Mouse (Mus musculus) small intestine, adult 2 months (tissue): Measurements from ENCODE around the gene Ppp1r26. TPM values are rescaled to one million over a fixed set of nuclear protein-coding genes. Genes with fewer than 3 reads are reported as not detected.

Experiments
- H3K27ac ChIP-seq: fragments of 200-500 bp; 2 replicates; pipeline ENCODE4 v1.5.1; 2012; ENCODE audit warnings: low read depth, low read length, control low read depth, inconsistent platforms; ENCODE audit not compliant: insufficient read depth
- H3K27me3 ChIP-seq: fragments of 200-500 bp; 2 replicates; pipeline ENCODE4 v1.6.1; 2012; ENCODE audit warnings: mild to moderate bottlenecking, moderate library complexity, low read length, inconsistent platforms; ENCODE audit not compliant: control insufficient read depth, insufficient read depth
- H3K36me3 ChIP-seq: fragments of 200-500 bp; 2 replicates; pipeline ENCODE4 v1.6.1; 2012; ENCODE audit warnings: mild to moderate bottlenecking, low read length, control low read depth, inconsistent platforms; ENCODE audit not compliant: control insufficient read depth, insufficient read depth
- H3K4me1 ChIP-seq: fragments of 200-500 bp; 2 replicates; pipeline ENCODE4 v1.6.1; 2012; ENCODE audit warnings: low read length, inconsistent platforms, mixed read lengths; ENCODE audit not compliant: control insufficient read depth, insufficient read depth, insufficient read length
- H3K4me3 ChIP-seq: fragments of 200-500 bp; 2 replicates; pipeline ENCODE4 v1.5.1; 2012; ENCODE audit warnings: low read depth, mild to moderate bottlenecking, control low read depth, inconsistent platforms, low read length, moderate library complexity
- CTCF ChIP-seq: fragments of 200-500 bp; IDR thresholded peaks from 2 replicates; pipeline ENCODE4 v1.5.1; 2012; ENCODE audit warnings: low read depth, mild to moderate bottlenecking, control low read depth, inconsistent platforms, low read length, moderate library complexity, mixed read lengths; ENCODE audit not compliant: insufficient replicate concordance, insufficient read length; ENCODE audit errors: extremely low read depth
- POLR2A ChIP-seq: fragments of 200-500 bp; IDR thresholded peaks from 2 replicates; pipeline ENCODE4 v1.6.1; 2012; ENCODE audit warnings: low read depth, mild to moderate bottlenecking, control low read depth, inconsistent platforms, low read length, moderate library complexity
- WGBS: fragments of 180-500 bp; shearing (Covaris S2); methylation state at CpG from one replicate; pipeline ENCODE4 v1.1.7; 2018; 5-methylcytosine and 5-hydroxymethylcytosine counted together
- polyA plus RNA-seq: library from polyadenylated mRNA; depleted of rRNA; stranded (reverse); fragments of >200 nt; gene quantifications from 2 replicates; pipeline ENCODE4 v1.2.3, GENCODE M21; 2012

Ppp1r26 gene
- polyA plus RNA-seq, 1 experiment, result 0.80 TPM

GRCm38 (mm10) chr2:28445082-28445481, 1.5 kb upstream of the Ppp1r26 start:
- Histone ChIP-seq H3K4me1 (peaks cover 7% of the 10 kb centered on the region; the same call in 1 of the 2 replicates), H3K27me3 (peaks cover 13% of the 10 kb centered on the region), H3K4me3 (no peak overlapping the region), H3K27ac (no peak overlapping the region), H3K36me3 (no peaks in the 10 kb centered on the region)
- TF ChIP-seq POLR2A (no peak), CTCF (no peak)
- 84% methylated on average over 4 of the region's 4 CpGs for WGBS

- Histone ChIP-seq H3K4me3 (peak overlapping the region; percentile 90), H3K27ac (no peak overlapping the region), H3K4me1 (peaks cover 7% of the 10 kb centered on the region; the same call in 1 of the 2 replicates), H3K27me3 (peaks cover 13% of the 10 kb centered on the region), H3K36me3 (no peaks in the 10 kb centered on the region)
- WGBS, result 8% methylated on average over 5 of the region's 5 CpGs
- TF ChIP-seq POLR2A (no peak), CTCF (no peak)
Observed at GRCm38 (mm10) chr2:28446181-28446514, 452 bp upstream of the Ppp1r26 start.

DNA sequence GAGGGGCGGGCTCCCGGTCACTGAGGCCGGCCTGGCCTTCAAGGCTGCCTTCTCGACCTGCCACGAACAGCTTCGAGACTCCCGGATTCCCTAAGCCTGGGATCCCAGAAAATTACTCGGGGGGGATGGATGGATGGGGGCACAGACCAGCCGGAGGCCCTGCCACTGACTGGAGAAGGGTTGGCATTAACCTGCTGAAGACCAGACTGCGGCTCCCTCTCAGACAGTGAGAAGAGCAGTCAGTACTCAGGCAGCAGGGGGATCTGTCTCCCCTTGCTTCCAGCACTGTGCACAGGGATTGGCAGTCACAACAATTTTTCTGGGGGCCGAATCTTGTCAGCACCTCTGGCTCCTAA, 693 bp downstream of the Ppp1r26 start:
- Histone ChIP-seq H3K27me3 (peaks cover 13% of the 10 kb centered on the region), H3K36me3 (no peaks in the 10 kb centered on the region), H3K27ac (no peak overlapping the region), H3K4me1 (peaks cover 7% of the 10 kb centered on the region; the same call in 1 of the 2 replicates), H3K4me3 (peak overlapping the region; percentile 90)
- TF ChIP-seq CTCF (no peak), POLR2A (no peak)
- WGBS, result 7% methylated on average over 11 of the region's 11 CpGs

- H3K27me3 ChIP-seq, result peaks cover 7% of the 10 kb centered on the region
- TF ChIP-seq POLR2A (no peak), CTCF (no peak)
- no peaks in the 10 kb centered on the region for H3K36me3 ChIP-seq
- H3K4me3 ChIP-seq, result no peak overlapping the region
- H3K27ac ChIP-seq, result no peak overlapping the region
- 93% methylated on average over 11 of the region's 11 CpGs for WGBS
- peaks cover 4% of the 10 kb centered on the region; the same call in 1 of the 2 replicates for H3K4me1 ChIP-seq
Observed at GRCm38 (mm10) chr2:28451663-28452062, 5.1 kb downstream of the Ppp1r26 start.

DNA sequence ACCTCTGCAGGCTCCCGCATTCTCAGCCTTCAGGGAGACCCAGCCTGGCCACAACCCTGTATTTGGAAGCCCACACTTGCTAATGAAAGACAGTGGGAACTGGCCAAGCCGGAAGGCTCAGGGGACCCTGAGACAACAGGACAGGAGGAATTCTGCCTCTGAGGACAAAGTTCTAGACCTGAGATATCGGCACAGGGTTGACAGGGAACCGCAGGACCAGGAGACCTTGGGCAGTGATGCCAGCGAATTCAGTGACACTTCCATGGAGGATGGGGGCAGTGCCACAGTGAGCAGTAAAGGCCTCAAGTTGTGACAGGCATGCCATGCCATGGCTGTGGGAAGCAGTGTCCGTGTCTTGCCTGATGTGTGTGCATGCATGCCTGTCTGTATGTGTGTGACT, 6.9 kb downstream of the Ppp1r26 start:
- Histone ChIP-seq H3K36me3 (no peaks in the 10 kb centered on the region), H3K4me3 (no peak overlapping the region), H3K4me1 (no peaks in the 10 kb centered on the region), H3K27ac (no peak overlapping the region), H3K27me3 (no peaks in the 10 kb centered on the region)
- TF ChIP-seq CTCF (no peak), POLR2A (no peak)
- 85% methylated on average over 6 of the region's 6 CpGs for WGBS

DNA sequence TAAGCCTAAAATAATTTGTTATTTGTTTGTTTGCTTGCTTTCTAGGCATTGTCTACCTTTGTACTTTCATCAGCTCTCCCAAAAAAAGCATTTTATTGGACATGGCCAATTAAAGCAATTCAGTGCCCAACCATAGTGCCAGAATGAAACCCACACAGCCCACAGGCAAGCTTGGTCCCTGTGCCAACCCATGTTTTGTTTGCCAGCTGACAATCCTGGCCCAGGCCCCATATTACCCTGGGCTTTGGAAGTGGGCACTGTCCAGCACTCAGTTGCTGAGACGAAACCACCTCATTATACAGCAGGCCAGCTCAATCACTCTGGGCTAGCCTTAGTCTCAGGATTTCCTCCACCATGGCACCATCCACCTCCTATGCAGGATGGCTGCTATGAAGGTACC, 10.0 kb downstream of the Ppp1r26 start:
- Histone ChIP-seq H3K4me1 (no peaks in the 10 kb centered on the region), H3K27me3 (no peaks in the 10 kb centered on the region), H3K27ac (no peak overlapping the region), H3K4me3 (no peak overlapping the region), H3K36me3 (no peaks in the 10 kb centered on the region)
- TF ChIP-seq POLR2A (no peak), CTCF (no peak)
- WGBS, result 86% methylated on average over 1 of the region's 1 CpGs

- Histone ChIP-seq H3K27me3 (no peaks in the 10 kb centered on the region), H3K27ac (no peak overlapping the region), H3K36me3 (no peaks in the 10 kb centered on the region), H3K4me1 (peaks cover 11% of the 10 kb centered on the region), H3K4me3 (no peak overlapping the region)
- 59% methylated on average over 3 of the region's 3 CpGs for WGBS
- TF ChIP-seq POLR2A (no peak), CTCF (peak; percentile 59; the same call in 1 of the 2 replicates)
Observed at GRCm38 (mm10) chr2:28463919-28464318, 17.3 kb downstream of the Ppp1r26 start.

DNA sequence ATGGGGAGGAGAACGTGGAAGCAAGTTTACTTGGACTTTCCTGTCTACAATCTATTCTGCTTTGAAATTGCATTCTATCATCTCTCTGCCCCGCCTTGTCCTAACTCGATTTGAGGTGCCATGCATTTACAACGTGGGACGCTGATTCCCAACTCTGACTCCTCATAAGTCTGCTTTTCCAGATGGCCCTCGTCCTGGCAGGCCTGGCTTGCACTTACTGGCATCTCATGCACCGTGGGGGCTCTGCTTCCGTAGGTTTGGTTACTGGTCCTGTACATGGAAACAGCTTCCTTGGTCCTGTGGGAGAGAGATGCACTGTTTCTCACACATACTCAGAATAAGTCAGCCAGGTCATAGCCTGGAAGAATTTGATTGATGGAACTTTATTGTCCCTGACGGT, 18.3 kb downstream of the Ppp1r26 start:
- peaks cover 14% of the 10 kb centered on the region for H3K4me1 ChIP-seq
- no peaks in the 10 kb centered on the region for H3K27me3 ChIP-seq
- H3K27ac ChIP-seq, result no peak overlapping the region
- 72% methylated on average over 9 of the region's 9 CpGs for WGBS
- H3K36me3 ChIP-seq, result peaks cover 6% of the 10 kb centered on the region
- TF ChIP-seq POLR2A, result no peak
- H3K4me3 ChIP-seq, result no peak overlapping the region
